16 mouse cellular contexts compared by ENCODE assay signal in genomic region chr12:73889571-73889970, GRCm38 (mm10). TPM values are rescaled to one million over a fixed set of nuclear protein-coding genes. Genes with fewer than 3 reads are reported as not detected.
"Had no signal": no experiment of that assay in that cellular context is flagged by ENCODE, and none has a peak within 500 bp of the region (broad histone marks: within the 10 kb centered on the region; RNA-seq: fewer than 3 reads in every experiment).

No protein-coding gene starts in this region.

- H3K36me3 ChIP-seq: limb, embryonic 13.5 days; midbrain, embryonic 15.5 days; neural tube, embryonic 13.5 days had no signal

- ATAC-seq: midbrain, embryonic 15.5 days had no signal

- H3K4me3 ChIP-seq: limb, embryonic 13.5 days; megakaryocyte, embryonic 14.5 days; midbrain, embryonic 15.5 days; neural tube, embryonic 13.5 days had no signal

- H3K27me3 ChIP-seq: limb, embryonic 13.5 days; megakaryocyte, embryonic 14.5 days; midbrain, embryonic 15.5 days; neural tube, embryonic 13.5 days had no signal

- H3K4me1 ChIP-seq: limb, embryonic 13.5 days; megakaryocyte, embryonic 14.5 days; midbrain, embryonic 15.5 days had no signal

- H3K9ac ChIP-seq: limb, embryonic 13.5 days; liver, embryonic 14.5 days; midbrain, embryonic 15.5 days; neural tube, embryonic 13.5 days had no signal

- H3K9me3 ChIP-seq: limb, embryonic 13.5 days; megakaryocyte, embryonic 14.5 days; midbrain, embryonic 15.5 days; neural tube, embryonic 13.5 days had no signal

- DNase-seq: kidney, adult 11 months; layer of hippocampus, adult 9-11 months; layer of hippocampus, postnatal 36 days; lung, adult 18-20 months; retina, postnatal 1 day; right cerebral cortex, postnatal 25 days; thymus, postnatal 25 days had no signal

- H3K4me2 ChIP-seq: limb, embryonic 13.5 days; midbrain, embryonic 11.5 days; midbrain, embryonic 15.5 days; neural tube, embryonic 13.5 days had no signal

- H3K27ac ChIP-seq: kidney, postnatal 0 days; limb, embryonic 13.5 days; liver, embryonic 14.5 days; midbrain, embryonic 15.5 days; neural tube, embryonic 13.5 days had no signal

RNA-seq across cellular contexts. Expression of gene Gm49321, which starts 47.9 kb away (rescaled TPM):
- total RNA-seq: liver, adult 2 months had no signal
- polyA plus RNA-seq: liver, adult 2 months; small intestine, adult 2 months had no signal
